Mouse (Mus musculus) liver, embryonic 13.5 days (tissue): ENCODE results near the gene Olfr25. TPM values are rescaled to one million over a fixed set of nuclear protein-coding genes. Genes with fewer than 3 reads are reported as not detected.

ENCODE experiments used
- ATAC-seq: fragments of 200-750 bp; cut with Nextera tagmentation; 2 replicates; pipeline ENCODE4 v1.8.0; 2017; ENCODE audit warnings: low read depth, mild to moderate bottlenecking, moderate number of reproducible peaks, moderate library complexity
- DNase-seq: peaks from one replicate; pipeline ENCODE4 v3.0.0; 2022
- H3K27ac ChIP-seq: fragments of 300-500 bp; sonication (generic); 2 replicates; pipeline ENCODE4 v1.5.1; 2015; ENCODE audit warnings: moderate library complexity, mild to moderate bottlenecking, inconsistent platforms
- H3K27me3 ChIP-seq: fragments of 300-500 bp; sonication (generic); 2 replicates; pipeline ENCODE4 v1.6.1; 2015; ENCODE audit warnings: mild to moderate bottlenecking, inconsistent platforms
- H3K36me3 ChIP-seq: fragments of 300-500 bp; sonication (generic); 2 replicates; pipeline ENCODE4 v1.6.1; 2015; ENCODE audit warnings: mild to moderate bottlenecking, inconsistent platforms
- H3K4me1 ChIP-seq: fragments of 300-500 bp; sonication (generic); replicated peaks from 2 replicates; pipeline ENCODE4 v1.6.1; 2015; ENCODE audit warnings: inconsistent platforms
- H3K4me2 ChIP-seq: fragments of 300-500 bp; sonication (generic); 2 replicates; pipeline ENCODE4 v1.6.1; 2015; ENCODE audit warnings: inconsistent platforms, mild to moderate bottlenecking, moderate library complexity
- H3K4me3 ChIP-seq: fragments of 300-500 bp; sonication (generic); replicated peaks from 2 replicates; pipeline ENCODE4 v1.5.1; 2015; ENCODE audit warnings: mild to moderate bottlenecking, inconsistent platforms
- H3K9ac ChIP-seq: fragments of 300-500 bp; sonication (generic); 2 replicates; pipeline ENCODE4 v1.6.1; 2015; ENCODE audit warnings: mild to moderate bottlenecking, inconsistent platforms
- H3K9me3 ChIP-seq: fragments of 300-500 bp; sonication (generic); replicated peaks from 2 replicates; pipeline ENCODE4 v1.6.1; 2016; ENCODE audit warnings: inconsistent platforms
- WGBS: fragments of 180-500 bp; shearing (Covaris S2); methylation state at CpG from one replicate; pipeline ENCODE4 v1.1.7; 2015; ENCODE audit not compliant: insufficient replicate concordance; 5-methylcytosine and 5-hydroxymethylcytosine counted together
- polyA plus RNA-seq: library from polyadenylated mRNA; unstranded; fragments of >200 nt; fragmentation: Nextera tagmentation; extraction: Ambion mirVana; gene quantifications from 2 replicates; pipeline ENCODE4 v1.2.1, GENCODE M21; 2015

Olfr25 gene
- not detected in 2 replicates for polyA plus RNA-seq

- ATAC-seq (no peak), DNase-seq (no peak)
- Histone ChIP-seq H3K4me3 (no peak within 1 kb of the TSS), H3K4me1 (no peaks in the 10 kb centered on the region), H3K27ac (no peak within 1 kb of the TSS), H3K36me3 (no peaks in the 10 kb centered on the region), H3K9me3 (no peaks in the 10 kb centered on the region), H3K27me3 (no peaks in the 10 kb centered on the region), H3K9ac (no peak within 1 kb of the TSS), H3K4me2 (no peak within 1 kb of the TSS)
- 50% methylated on average over 3 of the region's 3 CpGs for WGBS
Measured at GRCm38 (mm10) chr9:38328760-38329159, at the start of gene Olfr25. Gene Olfr25, plus strand, starts transcription at chr9:38329060.

GRCm38 (mm10) chr9:38290807-38291206 lies 38.1 kb upstream of the Olfr25 start, which contains the start of gene Olfr896-ps1:
Gene Olfr896-ps1, plus strand, starts transcription at chr9:38291107.
- ATAC-seq (no peak), DNase-seq (no peak)
- Histone ChIP-seq H3K4me3 (no peak within 1 kb of the TSS), H3K9ac (no peak within 1 kb of the TSS), H3K36me3 (no peaks in the 10 kb centered on the region), H3K27ac (no peak within 1 kb of the TSS), H3K4me1 (no peaks in the 10 kb centered on the region), H3K27me3 (no peaks in the 10 kb centered on the region), H3K4me2 (no peak within 1 kb of the TSS), H3K9me3 (no peaks in the 10 kb centered on the region)
- 68% methylated on average over 1 of the region's 1 CpGs for WGBS

- no peaks in the 10 kb centered on the region for H3K4me1 ChIP-seq
- 80% methylated on average over 4 of the region's 4 CpGs for WGBS
Measured at GRCm38 (mm10) chr9:38348111-38348510, 19.3 kb downstream of the Olfr25 start, which contains the start of gene Olfr898. Gene Olfr898, plus strand, starts transcription at chr9:38348411.

GRCm38 (mm10) chr9:38366596-38366995 lies 37.7 kb downstream of the Olfr25 start, which contains the start of gene Olfr250:
Gene Olfr250, plus strand, starts transcription at chr9:38366896.
- no peaks in the 10 kb centered on the region for H3K27me3 ChIP-seq
- no peak for ATAC-seq

More at GRCm38 (mm10) chr9:38348111-38348510, 19.3 kb downstream of the Olfr25 start, which contains the start of gene Olfr898:
- DNase-seq, result no peak
- Histone ChIP-seq H3K4me2 (no peak within 1 kb of the TSS), H3K4me3 (no peak within 1 kb of the TSS), H3K27me3 (no peaks in the 10 kb centered on the region), H3K36me3 (no peaks in the 10 kb centered on the region), H3K27ac (no peak within 1 kb of the TSS), H3K9ac (no peak within 1 kb of the TSS), H3K9me3 (no peaks in the 10 kb centered on the region)
- ATAC-seq, result no peak

GRCm38 (mm10) chr9:38376786-38377185 lies 47.9 kb downstream of the Olfr25 start, which contains the start of gene Olfr251:
Gene Olfr251, plus strand, starts transcription at chr9:38377086.
- WGBS, result 33% methylated on average over 2 of the region's 2 CpGs
- ATAC-seq, result no peak

More at GRCm38 (mm10) chr9:38366596-38366995, 37.7 kb downstream of the Olfr25 start, which contains the start of gene Olfr250:
- 70% methylated on average over 2 of the region's 2 CpGs for WGBS
- no peak within 1 kb of the TSS for H3K4me2 ChIP-seq
- H3K9me3 ChIP-seq, result no peaks in the 10 kb centered on the region
- H3K36me3 ChIP-seq, result no peaks in the 10 kb centered on the region
- H3K4me1 ChIP-seq, result no peaks in the 10 kb centered on the region
- DNase-seq, result no peak
- H3K9ac ChIP-seq, result no peak within 1 kb of the TSS
- H3K27ac ChIP-seq, result no peak within 1 kb of the TSS
- no peak within 1 kb of the TSS for H3K4me3 ChIP-seq

More at GRCm38 (mm10) chr9:38376786-38377185, 47.9 kb downstream of the Olfr25 start, which contains the start of gene Olfr251:
- no peak within 1 kb of the TSS for H3K27ac ChIP-seq
- no peak within 1 kb of the TSS for H3K9ac ChIP-seq
- H3K4me1 ChIP-seq, result no peaks in the 10 kb centered on the region
- no peak within 1 kb of the TSS for H3K4me2 ChIP-seq
- DNase-seq, result no peak
- no peaks in the 10 kb centered on the region for H3K9me3 ChIP-seq
- no peaks in the 10 kb centered on the region for H3K27me3 ChIP-seq
- no peaks in the 10 kb centered on the region for H3K36me3 ChIP-seq
- H3K4me3 ChIP-seq, result no peak within 1 kb of the TSS

Other genes with a start within 250 kb of the Olfr25 start
- not detected in 2 replicates for gene Olfr887, start 245.0 kb upstream of the Olfr25 start, polyA plus RNA-seq
- gene Olfr888, start 220.9 kb upstream of the Olfr25 start, polyA plus RNA-seq, result not detected in 2 replicates
- 0.15 and 0.18 TPM in 2 replicates for gene Olfr889, start 213.9 kb upstream of the Olfr25 start, polyA plus RNA-seq
- not detected in 2 replicates for gene Olfr890, start 186.5 kb upstream of the Olfr25 start, polyA plus RNA-seq
- gene Olfr891, start 148.2 kb upstream of the Olfr25 start, polyA plus RNA-seq, result not detected in 2 replicates
- gene Olfr893, start 120.7 kb upstream of the Olfr25 start, polyA plus RNA-seq, result not detected in 2 replicates
- gene Olfr894, start 111.0 kb upstream of the Olfr25 start, polyA plus RNA-seq, result not detected in 2 replicates
- not detected in 2 replicates for gene Olfr143, start 76.3 kb upstream of the Olfr25 start, polyA plus RNA-seq
- gene Olfr895, start 61.2 kb upstream of the Olfr25 start, polyA plus RNA-seq, result not detected in 2 replicates
- gene Olfr896-ps1, start 38.0 kb upstream of the Olfr25 start, polyA plus RNA-seq, result not detected in 2 replicates
- gene Olfr898, start 19.4 kb downstream of the Olfr25 start, polyA plus RNA-seq, result not detected in 2 replicates
- gene Olfr250, start 37.8 kb downstream of the Olfr25 start, polyA plus RNA-seq, result not detected in 2 replicates
- not detected in 2 replicates for gene Olfr251, start 48.0 kb downstream of the Olfr25 start, polyA plus RNA-seq
- gene Olfr147, start 72.6 kb downstream of the Olfr25 start, polyA plus RNA-seq, result not detected in 2 replicates
- not detected in 2 replicates for gene Olfr901, start 100.4 kb downstream of the Olfr25 start, polyA plus RNA-seq
- gene Olfr902, start 118.6 kb downstream of the Olfr25 start, polyA plus RNA-seq, result not detected in 2 replicates
- gene Olfr904, start 134.1 kb downstream of the Olfr25 start, polyA plus RNA-seq, result not detected in 2 replicates
- not detected in 2 replicates for gene Olfr905, start 142.0 kb downstream of the Olfr25 start, polyA plus RNA-seq
- not detected in 2 replicates for gene Olfr906, start 158.0 kb downstream of the Olfr25 start, polyA plus RNA-seq
- not detected in 2 replicates for gene Olfr907, start 166.7 kb downstream of the Olfr25 start, polyA plus RNA-seq
- not detected in 2 replicates for gene Olfr911-ps1, start 192.5 kb downstream of the Olfr25 start, polyA plus RNA-seq
- not detected in 2 replicates for gene Olfr910, start 208.8 kb downstream of the Olfr25 start, polyA plus RNA-seq